Mouse (Mus musculus) limb, embryonic 14.5 days (tissue): ENCODE results near the gene Pbp2. TPM values are rescaled to one million over a fixed set of nuclear protein-coding genes. Genes with fewer than 3 reads are reported as not detected.

Experiments
- ATAC-seq: fragments of 200-750 bp; cut with Nextera tagmentation; 2 replicates; pipeline ENCODE4 v1.8.0; 2017; ENCODE audit warnings: low read depth, moderate number of reproducible peaks, moderate TSS enrichment; ENCODE audit not compliant: low FRiP score
- DNase-seq: peaks from one replicate; pipeline ENCODE4 v3.0.0-alpha.2; 2015; ENCODE audit warnings: low spot score
- H3K27ac ChIP-seq: fragments of 300-500 bp; sonication (generic); replicated peaks from 2 replicates; pipeline ENCODE4 v1.5.1; 2014; ENCODE audit warnings: low read depth, mild to moderate bottlenecking, low read length, moderate library complexity, mixed read lengths
- H3K27me3 ChIP-seq: fragments of 300-500 bp; sonication (generic); 2 replicates; pipeline ENCODE4 v1.6.1; 2014; ENCODE audit warnings: low read length, mixed read lengths; ENCODE audit not compliant: control insufficient read depth, insufficient read depth
- H3K36me3 ChIP-seq: fragments of 300-500 bp; sonication (generic); 2 replicates; pipeline ENCODE4 v1.6.1; 2014; ENCODE audit warnings: mild to moderate bottlenecking, low read length, moderate library complexity, mixed read lengths; ENCODE audit not compliant: control insufficient read depth, insufficient read depth
- H3K4me1 ChIP-seq: fragments of 300-500 bp; sonication (generic); 2 replicates; pipeline ENCODE4 v1.6.1; 2014; ENCODE audit warnings: antibody characterized with exemption, low read length, mixed read lengths; ENCODE audit not compliant: control insufficient read depth, insufficient read depth
- H3K4me2 ChIP-seq: fragments of 300-500 bp; sonication (generic); replicated peaks from 2 replicates; pipeline ENCODE4 v1.6.1; 2014; ENCODE audit warnings: low read depth, mild to moderate bottlenecking, low read length, moderate library complexity; ENCODE audit not compliant: severe bottlenecking
- H3K4me3 ChIP-seq: fragments of 300-500 bp; sonication (generic); replicated peaks from 2 replicates; pipeline ENCODE4 v1.5.1; 2014; ENCODE audit warnings: low read length
- H3K9ac ChIP-seq: fragments of 300-500 bp; sonication (generic); 2 replicates; pipeline ENCODE4 v1.6.1; 2014; ENCODE audit warnings: mild to moderate bottlenecking, low read depth, low read length, moderate library complexity; ENCODE audit not compliant: severe bottlenecking
- H3K9me3 ChIP-seq: fragments of 300-500 bp; sonication (generic); 2 replicates; pipeline ENCODE4 v1.6.1; 2016; ENCODE audit warnings: low read length; ENCODE audit not compliant: control insufficient read depth
- POLR2A ChIP-seq: fragments of 200-500 bp; IDR thresholded peaks from 2 replicates; pipeline ENCODE4 v1.8.0; 2012; ENCODE audit warnings: inconsistent platforms, mild to moderate bottlenecking, moderate library complexity, borderline replicate concordance; ENCODE audit not compliant: insufficient read depth, insufficient read length; ENCODE audit errors: extremely low read depth
- WGBS: fragments of 180-500 bp; shearing (Covaris S2); extraction: QIAGEN DNeasy Blood & Tissue Kit; methylation state at CpG from one replicate; pipeline ENCODE4 v1.1.7; 2014; 5-methylcytosine and 5-hydroxymethylcytosine counted together
- polyA plus RNA-seq, 2 experiments: library from polyadenylated mRNA; depleted of rRNA in 1 of 2; stranded (reverse) in 1 of 2; unstranded in 1 of 2; fragments of >200 nt; fragmentation: Nextera tagmentation in 1 of 2; extraction: Ambion mirVana in 1 of 2; gene quantifications; 2 replicates each; pipeline versions ENCODE4 v1.2.1 to v1.2.3; 2012 to 2014

Gene Pbp2
- polyA plus RNA-seq, 2 experiments: 0.29 to 0.34 TPM

- H3K9ac ChIP-seq: no peak overlapping the region
- no peak overlapping the region for H3K4me3 ChIP-seq
- TF ChIP-seq POLR2A: no peak
- H3K4me1 ChIP-seq: peaks cover 3% of the 10 kb centered on the region; the same call in 1 of the 2 replicates
- no peaks in the 10 kb centered on the region for H3K27me3 ChIP-seq
- H3K4me2 ChIP-seq: no peak overlapping the region
- DNase-seq (no peak), ATAC-seq (no peak)
- H3K9me3 ChIP-seq: no peaks in the 10 kb centered on the region
- 61% methylated on average over 9 of the region's 9 CpGs for WGBS
- no peaks in the 10 kb centered on the region for H3K36me3 ChIP-seq
- H3K27ac ChIP-seq: 0 out of 2 replicates have a peak overlapping the region, but pooled peaks have one; percentile 0
Measured at GRCm38 (mm10) chr6:135340355-135341075, 30.3 kb upstream of the Pbp2 start.

GRCm38 (mm10) chr6:135336376-135336775 is 26.2 kb upstream of the Pbp2 start:
- 89% methylated on average over 8 of the region's 8 CpGs for WGBS
- H3K4me2 ChIP-seq: no peak overlapping the region
- H3K27ac ChIP-seq: no peak overlapping the region
- H3K36me3 ChIP-seq: no peaks in the 10 kb centered on the region
- H3K27me3 ChIP-seq: no peaks in the 10 kb centered on the region
- no peak overlapping the region for H3K9ac ChIP-seq
- DNase-seq (no peak), ATAC-seq (no peak)
- H3K9me3 ChIP-seq: no peaks in the 10 kb centered on the region
- no peak overlapping the region for H3K4me3 ChIP-seq
- peaks cover 35% of the 10 kb centered on the region for H3K4me1 ChIP-seq
- no peak for TF ChIP-seq POLR2A

- Histone ChIP-seq H3K9me3 (no peaks in the 10 kb centered on the region), H3K36me3 (no peaks in the 10 kb centered on the region), H3K4me3 (no peak overlapping the region), H3K27ac (peak overlapping the region; percentile 95), H3K4me1 (peaks cover 33% of the 10 kb centered on the region), H3K27me3 (no peaks in the 10 kb centered on the region), H3K4me2 (no peak overlapping the region; the same call in 1 of the 2 replicates), H3K9ac (0 out of 2 replicates have a peak overlapping the region, but pooled peaks have one; percentile 7)
- TF ChIP-seq POLR2A: no peak
- ATAC-seq: peak; percentile 64
- WGBS: 42% methylated on average over 5 of the region's 5 CpGs
- DNase-seq: peak; percentile 89
Measured at GRCm38 (mm10) chr6:135333994-135334651, 23.9 kb upstream of the Pbp2 start.

GRCm38 (mm10) chr6:135332737-135333281 is 22.6 kb upstream of the Pbp2 start:
- Histone ChIP-seq H3K4me1 (peaks cover 33% of the 10 kb centered on the region), H3K9me3 (no peaks in the 10 kb centered on the region), H3K27ac (peak overlapping the region; percentile 95), H3K9ac (no peak overlapping the region), H3K36me3 (no peaks in the 10 kb centered on the region), H3K27me3 (no peaks in the 10 kb centered on the region), H3K4me3 (no peak overlapping the region), H3K4me2 (peak overlapping the region; percentile 25)
- DNase-seq: peak; percentile 82
- TF ChIP-seq POLR2A: no peak
- peak; percentile 78 for ATAC-seq
- 10% methylated on average over 10 of the region's 10 CpGs for WGBS

- Histone ChIP-seq H3K27ac (peak overlapping the region; percentile 95), H3K36me3 (no peaks in the 10 kb centered on the region), H3K9ac (no peak overlapping the region; the same call in 1 of the 2 replicates), H3K4me3 (no peak overlapping the region), H3K4me1 (peaks cover 33% of the 10 kb centered on the region), H3K27me3 (no peaks in the 10 kb centered on the region), H3K4me2 (peak overlapping the region; percentile 25; the same call in 1 of the 2 replicates), H3K9me3 (no peaks in the 10 kb centered on the region)
- no peak for TF ChIP-seq POLR2A
- peak; percentile 68 for DNase-seq
- WGBS: 57% methylated on average over 4 of the region's 4 CpGs
- ATAC-seq: peak; percentile 27
Measured at GRCm38 (mm10) chr6:135331916-135332315, 21.7 kb upstream of the Pbp2 start.
